In the genomic region with DNA sequence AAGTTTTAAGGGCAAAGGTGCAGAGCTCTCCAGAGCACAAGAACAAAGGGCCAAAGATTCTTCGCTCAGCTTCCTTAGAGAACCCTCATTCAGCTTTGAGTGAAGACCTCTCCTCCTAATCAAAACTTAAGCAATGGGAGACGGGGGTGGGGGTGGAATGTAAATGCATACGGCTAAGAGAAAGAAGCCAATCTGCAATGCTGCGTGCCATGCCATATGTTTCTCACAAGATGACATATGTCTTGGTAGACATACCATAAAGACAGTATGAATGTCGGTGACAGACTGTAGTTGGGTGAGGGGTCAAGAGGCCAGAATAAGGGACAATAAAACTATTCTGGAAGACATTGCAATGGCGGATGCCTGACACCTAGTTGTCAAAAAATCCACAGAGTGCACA, we compare ENCODE assay signal across 11 mouse cellular contexts.
"Had no signal": no experiment of that assay in that cellular context is flagged by ENCODE, and none has a peak within 500 bp of the region (broad histone marks: within the 10 kb centered on the region; RNA-seq: fewer than 3 reads in every experiment).

No protein-coding gene starts in this region.

- H3K4me3 ChIP-seq: liver, embryonic 13.5 days had no signal

- H3K27me3 ChIP-seq: liver, embryonic 13.5 days had no signal

- DNase-seq: kidney, postnatal 10 days; layer of hippocampus, adult 9-11 months; liver, embryonic 13.5 days; lung, adult 2 months; lung, postnatal 14 days; lung, postnatal 4 days; midbrain, embryonic 14.5 days; thymus, adult 2 months; thymus, postnatal 14 days had no signal

- H3K9ac ChIP-seq: liver, embryonic 13.5 days had no signal

- H3K9me3 ChIP-seq: liver, embryonic 13.5 days had no signal

- H3K36me3 ChIP-seq: liver, embryonic 13.5 days had no signal

- H3K4me1 ChIP-seq: liver, embryonic 13.5 days had no signal

- H3K27ac ChIP-seq: liver, embryonic 13.5 days; stomach, postnatal 0 days had no signal

- H3K4me2 ChIP-seq: liver, embryonic 13.5 days; midbrain, embryonic 11.5 days had no signal
